Mouse (Mus musculus): ENCODE measurements around the gene 1700001L19Rik.

The 1700001L19Rik gene

GRCm38 (mm10) chr13:68622792-68623191 is 25.6 kb downstream of the 1700001L19Rik start:
- DNase-seq, result no peak

GRCm38 (mm10) chr13:68627041-68627440 is 29.8 kb downstream of the 1700001L19Rik start:
- no peak for DNase-seq

GRCm38 (mm10) chr13:68642786-68643185 is 45.6 kb downstream of the 1700001L19Rik start:
- no peak for DNase-seq

Measured in thymus, postnatal 25 days (tissue).